Mouse (Mus musculus) CH12.LX (cell line): ENCODE data around the gene Btbd9.

ENCODE experiments used
- BHLHE40 ChIP-seq: IDR thresholded peaks from 2 replicates; pipeline ENCODE4 v1.6.1; 2011; ENCODE audit warnings: mild to moderate bottlenecking, low read depth, low read length, improper control_type of control experiment
- CTCF ChIP-seq, 2 experiments: IDR thresholded peaks in 1 of 2; conservative IDR thresholded peaks in 1 of 2; 2 replicates each; pipeline ENCODE4 v1.5.1; 2011 to 2012; ENCODE audit warnings: low read depth in 2 of 2, low read length in 2 of 2, improper control_type of control experiment in 1 of 2, inconsistent platforms in 1 of 2, mild to moderate bottlenecking in 1 of 2, moderate library complexity in 1 of 2
- ELF1 ChIP-seq: IDR thresholded peaks from 2 replicates; pipeline ENCODE4 v1.6.1; 2014; ENCODE audit warnings: low read depth, mild to moderate bottlenecking, inconsistent platforms, low read length, improper control_type of control experiment
- EP300 ChIP-seq: IDR thresholded peaks from 2 replicates; pipeline ENCODE4 v1.6.1; 2011; ENCODE audit warnings: low read length, improper control_type of control experiment
- HCFC1 ChIP-seq: IDR thresholded peaks from 2 replicates; pipeline ENCODE4 v1.6.1; 2012; ENCODE audit warnings: low read depth, mild to moderate bottlenecking, inconsistent platforms, low read length, improper control_type of control experiment
- MXI1 ChIP-seq: IDR thresholded peaks from 2 replicates; pipeline ENCODE4 v1.6.1; 2011; ENCODE audit warnings: mild to moderate bottlenecking, low read depth, low read length, improper control_type of control experiment
- POLR2A ChIP-seq: IDR thresholded peaks from 2 replicates; pipeline ENCODE4 v1.6.1; 2011; ENCODE audit warnings: low read depth, mild to moderate bottlenecking, improper control_type of control experiment, low read length
- POLR2AphosphoS2 ChIP-seq: IDR thresholded peaks from 2 replicates; pipeline ENCODE4 v1.6.1; 2011; ENCODE audit warnings: low read depth, low read length, improper control_type of control experiment
- SMC3 ChIP-seq: IDR thresholded peaks from 2 replicates; pipeline ENCODE4 v1.6.1; 2011; ENCODE audit warnings: low read depth, low read length, improper control_type of control experiment
- TBP ChIP-seq: conservative IDR thresholded peaks from 2 replicates; pipeline ENCODE4 v1.6.1; 2011; ENCODE audit warnings: low read depth, low read length, improper control_type of control experiment
- TCF12 ChIP-seq: IDR thresholded peaks from 2 replicates; pipeline ENCODE4 v1.6.1; 2014; ENCODE audit warnings: low read depth, mild to moderate bottlenecking, inconsistent platforms, low read length, improper control_type of control experiment
- UBTF ChIP-seq: IDR thresholded peaks from 2 replicates; pipeline ENCODE4 v1.6.1; 2012; ENCODE audit warnings: low read depth, mild to moderate bottlenecking, inconsistent platforms, low read length, improper control_type of control experiment, moderate library complexity
- ZNF384 ChIP-seq: IDR thresholded peaks from 2 replicates; pipeline ENCODE4 v1.6.1; 2012; ENCODE audit warnings: low read depth, low read length, improper control_type of control experiment, inconsistent platforms

GRCm38 (mm10) chr17:30200283-30200682 lies 376.0 kb downstream of the Btbd9 start:
- TF ChIP-seq UBTF (no peak), POLR2A (no peak), BHLHE40 (no peak), EP300 (no peak), POLR2AphosphoS2 (no peak), TCF12 (no peak), CTCF (conservative IDR thresholded peaks at IDR 0.05 in 1 of 2, IDR thresholded peaks at IDR 0.05 in 1 of 2; ENCODE audit: low read depth in 2 of 2, low read length in 2 of 2) (no peak), ZNF384 (no peak), SMC3 (no peak), HCFC1 (no peak), ELF1 (no peak), TBP (no peak), MXI1 (no peak)
